Mouse (Mus musculus): ENCODE measurements around the gene Cd300a.
"Not testable (repeated sequence)": the region's sequence is repeated elsewhere in the genome, so short reads cannot be mapped to it uniquely, and the experiment has no call there.

Gene Cd300a

DNA sequence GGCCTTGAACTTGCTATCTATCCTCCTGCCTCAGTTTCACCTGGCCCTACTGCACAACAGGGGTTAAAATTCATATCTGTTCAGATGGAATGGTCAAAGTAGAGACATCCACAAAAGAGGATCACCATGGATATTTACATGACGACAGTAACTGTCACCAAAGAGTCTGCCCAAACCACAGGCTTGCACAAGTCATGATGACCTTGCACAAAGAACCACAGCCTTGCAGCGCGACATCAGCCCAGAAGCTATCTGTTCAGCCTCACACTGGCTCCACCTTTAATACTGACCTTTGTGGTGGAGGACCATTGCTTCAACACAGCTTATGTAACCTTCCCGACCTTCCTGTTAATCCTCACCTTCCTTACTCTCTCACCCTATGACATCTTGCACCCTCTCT, 17.7 kb downstream of the Cd300a start:
- no peak for DNase-seq (ENCODE audit: low spot score)

DNA sequence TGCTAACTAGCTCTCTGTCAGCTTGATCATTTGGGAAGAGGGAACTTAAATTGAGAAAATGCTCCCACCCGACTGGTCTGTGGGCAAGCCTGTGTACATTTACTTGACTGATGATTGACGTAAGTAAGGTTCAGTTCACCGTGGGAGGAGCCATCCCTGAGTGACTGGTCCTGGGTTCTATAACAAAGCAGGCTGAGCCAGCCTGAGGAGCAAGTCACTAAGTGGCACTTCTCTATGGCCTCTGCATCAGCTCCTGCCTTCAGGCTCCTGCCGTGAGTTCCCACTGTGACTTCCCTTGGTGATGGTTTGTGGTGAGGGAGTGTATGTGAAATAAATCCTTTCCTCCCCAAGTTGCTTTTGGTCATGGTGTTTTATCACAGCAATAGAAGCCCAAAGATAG, 18.2 kb downstream of the Cd300a start:
- DNase-seq (ENCODE audit: low spot score), result no peak

DNA sequence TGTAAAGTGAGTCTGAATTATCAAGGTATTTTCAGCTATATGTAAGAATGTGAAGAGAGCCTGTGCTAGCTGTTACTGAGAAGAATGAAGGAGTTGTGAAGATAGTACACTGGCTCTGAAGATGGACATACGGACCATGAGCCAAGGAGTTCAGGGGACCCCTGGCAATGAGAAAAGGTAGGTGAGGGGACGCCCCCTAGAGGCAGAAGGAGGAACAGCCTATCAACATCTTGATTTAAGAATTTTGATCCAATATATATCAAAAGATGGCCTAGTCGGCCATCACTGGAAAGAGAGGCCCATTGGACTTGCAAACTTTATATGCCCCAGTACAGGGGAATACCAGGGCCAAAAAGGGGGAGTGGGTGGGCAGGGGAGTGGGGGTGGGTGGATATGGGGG, 19.7 kb downstream of the Cd300a start:
- not testable (repeated sequence) for DNase-seq (ENCODE audit: low spot score)

DNA sequence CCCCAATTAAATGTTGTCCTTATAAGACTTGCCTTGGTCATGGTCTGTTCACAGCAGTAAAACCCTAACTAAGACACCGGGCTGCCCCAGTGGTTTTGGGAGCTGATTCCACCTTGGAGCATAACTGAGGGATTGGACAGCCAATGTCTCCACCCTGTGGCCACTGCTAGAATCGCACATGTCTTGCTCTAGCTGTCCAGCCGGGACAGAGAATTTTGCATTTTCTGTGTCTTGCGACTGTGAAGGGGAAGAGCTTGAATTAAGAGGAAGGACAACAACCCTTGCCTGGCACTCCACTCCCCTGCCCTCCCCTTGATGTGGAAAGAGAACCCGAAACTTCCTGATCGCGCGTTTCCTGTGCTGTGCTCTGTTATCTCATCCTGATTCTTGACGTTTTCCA, 23.0 kb downstream of the Cd300a start:
- DNase-seq (ENCODE audit: low spot score), result peak; percentile 54

DNA sequence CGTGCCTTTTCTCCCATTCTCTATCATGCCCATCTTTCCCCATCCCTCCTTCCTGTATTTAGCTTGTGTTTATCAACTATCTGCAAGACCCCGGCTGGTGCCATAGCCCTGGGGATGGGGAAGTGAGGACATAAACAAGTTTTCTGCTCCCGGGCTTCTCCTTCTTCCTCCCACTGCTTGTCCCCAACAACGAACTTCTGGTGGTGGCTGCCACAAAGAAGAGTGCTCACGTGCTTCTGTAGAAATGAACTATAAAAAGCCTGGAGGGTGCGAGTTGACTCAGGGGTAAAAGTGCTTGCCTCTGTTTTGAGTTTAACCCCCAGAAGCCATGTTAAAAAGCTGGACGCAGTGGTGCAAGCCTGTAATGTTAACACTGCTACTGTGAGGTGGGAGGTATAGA, 25.1 kb downstream of the Cd300a start:
- no peak for DNase-seq (ENCODE audit: low spot score)

DNA sequence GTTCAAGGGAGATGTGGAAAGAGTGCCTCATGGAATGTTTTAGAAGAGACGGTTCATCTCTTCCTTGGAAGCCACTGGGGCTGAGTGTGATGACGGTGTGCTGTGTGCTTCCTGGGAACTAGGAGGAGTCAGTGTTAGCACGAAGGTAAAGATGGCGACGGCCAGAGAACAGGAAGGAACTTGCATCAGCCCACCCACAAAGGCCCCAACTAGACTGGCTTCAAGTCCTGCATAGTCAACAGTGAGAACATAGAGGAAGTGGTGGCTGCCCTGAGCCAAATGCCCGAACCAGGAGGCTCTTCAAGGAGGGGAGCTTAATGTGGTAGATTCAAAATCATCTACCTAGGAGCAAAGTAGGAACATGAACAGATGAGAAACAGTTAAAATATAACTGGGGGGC, 27.3 kb downstream of the Cd300a start:
- DNase-seq (ENCODE audit: low spot score), result no peak

DNA sequence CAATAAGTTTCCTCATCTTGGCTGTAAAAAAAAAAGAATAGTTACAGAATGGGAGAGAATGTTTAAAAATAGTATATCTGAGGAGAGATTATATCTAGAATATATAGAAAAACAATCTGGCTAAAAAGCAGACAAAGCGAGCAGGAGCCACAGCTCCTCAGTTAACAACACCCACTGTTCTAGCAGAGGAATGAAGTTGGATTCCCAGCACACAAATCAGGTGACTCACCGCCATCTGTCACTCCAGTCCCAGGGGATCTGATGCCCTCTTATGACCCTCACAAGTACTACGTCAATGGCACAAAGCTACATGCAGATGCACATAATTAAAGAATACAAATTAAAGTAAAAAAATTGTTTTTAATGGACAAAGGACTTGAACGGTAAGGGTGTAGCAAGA, 32.6 kb downstream of the Cd300a start:
- no peak for DNase-seq (ENCODE audit: low spot score)

DNA sequence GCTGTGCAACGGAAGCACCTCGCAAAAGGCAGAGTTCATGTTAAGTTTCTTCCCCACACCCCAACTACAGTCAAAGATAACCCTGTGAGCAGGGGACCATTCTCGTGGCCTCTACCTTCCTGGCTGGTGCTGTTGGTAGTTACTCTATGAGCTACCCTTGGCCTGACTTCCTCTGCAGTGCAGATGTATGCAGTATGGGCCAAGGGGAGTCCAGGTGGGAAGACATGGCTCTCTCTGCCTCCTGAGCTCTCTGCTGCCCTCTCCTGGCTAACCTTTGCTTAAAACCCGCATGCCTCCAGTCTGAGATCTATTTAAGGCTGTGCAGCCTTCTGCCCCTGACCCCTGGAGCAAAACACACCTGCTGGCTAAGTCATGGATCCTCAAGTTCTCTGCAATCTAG, 34.1 kb downstream of the Cd300a start:
- no peak for DNase-seq (ENCODE audit: low spot score)

DNA sequence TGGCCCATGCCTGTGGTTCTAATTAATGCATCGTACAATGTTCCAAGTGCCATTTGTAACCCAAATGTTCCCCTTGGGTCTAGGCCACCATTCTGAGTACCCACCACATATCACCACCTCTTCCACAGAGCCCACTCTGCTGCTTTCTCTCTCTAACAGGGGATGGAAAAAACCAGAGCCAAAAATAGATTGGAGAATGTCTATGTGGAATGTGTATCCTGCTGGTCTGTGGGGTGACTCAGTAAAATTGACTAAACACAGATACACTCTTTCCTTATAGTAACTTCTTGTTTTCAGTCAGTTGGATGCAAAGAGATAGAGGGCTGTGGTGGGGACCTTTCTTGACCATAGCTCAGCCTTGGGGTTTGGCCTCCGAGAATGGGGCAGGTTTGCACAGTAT, 39.7 kb downstream of the Cd300a start:
- DNase-seq (ENCODE audit: low spot score), result no peak

DNA sequence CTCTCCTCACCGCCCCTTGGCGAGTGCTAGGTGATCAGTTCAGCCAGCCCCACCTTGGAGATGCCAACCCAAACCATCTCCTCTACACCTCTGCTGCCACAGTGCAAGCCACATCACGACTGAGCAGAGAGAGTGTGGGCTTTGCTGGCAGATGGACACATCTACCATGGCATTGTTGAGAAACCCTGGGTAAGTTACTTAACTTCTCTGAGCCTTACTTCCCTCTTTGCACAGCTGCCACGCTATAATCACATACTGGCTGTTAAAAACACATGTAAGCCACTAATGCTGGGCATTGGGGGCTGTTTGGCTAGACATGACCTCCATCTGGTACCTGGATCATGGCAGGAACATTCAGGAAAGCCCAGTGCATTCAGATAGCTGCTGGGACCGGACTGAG, 41.2 kb downstream of the Cd300a start:
- no peak for DNase-seq (ENCODE audit: low spot score)

DNA sequence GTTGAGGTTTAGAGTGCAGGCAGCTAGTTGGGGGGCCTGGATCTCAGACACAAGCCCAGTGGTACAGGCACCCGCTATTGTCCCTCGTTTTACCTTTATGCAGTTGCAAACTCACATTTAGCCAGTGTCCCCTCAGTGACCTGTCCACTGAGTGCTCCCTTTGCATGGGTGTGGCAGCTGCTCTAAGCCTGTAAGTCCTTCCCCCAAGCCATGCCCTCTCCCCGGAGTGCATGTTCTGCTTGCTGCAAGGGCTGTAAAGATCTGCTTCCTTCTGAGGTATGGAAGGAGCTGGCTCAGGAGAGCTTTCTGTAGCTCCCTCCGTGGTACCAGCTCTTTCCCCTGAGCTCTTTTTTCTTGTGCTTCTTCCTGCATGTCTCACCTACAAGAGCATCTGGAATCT, 43.8 kb downstream of the Cd300a start:
- no peak for DNase-seq (ENCODE audit: low spot score)

DNA sequence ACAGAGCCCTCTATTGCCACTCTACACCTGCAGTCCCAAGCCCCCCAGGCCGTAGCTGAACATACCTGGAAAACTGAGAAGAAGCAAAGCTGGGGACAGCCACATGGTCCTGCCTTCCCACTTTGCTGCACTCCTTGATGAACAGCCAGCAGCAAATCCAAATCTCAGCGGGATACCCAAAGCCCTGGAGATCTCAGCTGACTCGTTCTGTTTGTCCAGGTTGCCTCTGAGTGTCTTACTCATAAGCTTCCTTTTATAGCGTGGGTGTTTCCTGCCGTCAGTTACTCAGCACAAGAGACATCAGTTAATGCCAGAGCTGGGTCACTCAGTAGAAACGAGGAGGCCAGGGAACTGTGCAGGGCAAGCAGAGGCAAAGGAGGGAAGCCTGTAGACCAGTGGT, 44.3 kb downstream of the Cd300a start, which contains the start of gene Cd300lb:
Gene Cd300lb (minus strand): TSS at position 243 of the 400 bp plus-strand sequence.
- no peak for DNase-seq (ENCODE audit: low spot score)

All from MN1 (cell line).